Mouse (Mus musculus) gastrocnemius, adult 2 months (tissue): ENCODE results near the gene Egfr. TPM values are rescaled to one million over a fixed set of nuclear protein-coding genes. Genes with fewer than 3 reads are reported as not detected.

ENCODE experiments used
- DNase-seq: peaks from one replicate; pipeline ENCODE4 v3.0.0; 2022
- H3K27ac ChIP-seq: fragments of 200-600 bp; 2 replicates; pipeline ENCODE4 v1.8.1; 2022; ENCODE audit warnings: mild to moderate bottlenecking
- H3K4me3 ChIP-seq: fragments of 200-600 bp; 2 replicates; pipeline ENCODE4 v1.8.1; 2022; ENCODE audit warnings: mild to moderate bottlenecking, moderate library complexity
- CTCF ChIP-seq: fragments of 200-600 bp; IDR thresholded peaks from 2 replicates; pipeline ENCODE4 v1.8.1; 2022; ENCODE audit warnings: antibody characterized with exemption, mild to moderate bottlenecking, moderate library complexity
- intact Hi-C: fragments of 180-260 bp; cut with DNase I; formaldehyde crosslinking; loops from one replicate; pipeline ENCODE4 v1.15.1; 2025
- total RNA-seq, 2 experiments: library from RNA; stranded (reverse); gene quantifications; 2 replicates each; pipeline ENCODE4 v1.2.3; 2021

The Egfr gene
- total RNA-seq, 2 experiments from 2014 or later: 12.2 to 14.7 TPM

- DNase-seq: peak; percentile 69
- intact Hi-C loops: no loop called here
- Histone ChIP-seq H3K4me3 (peak overlapping the region; percentile 68), H3K27ac (peak overlapping the region; percentile 84)
- TF ChIP-seq CTCF: no peak
Observed at GRCm38 (mm10) chr11:16935577-16936236, 183.7 kb downstream of the Egfr start.

- no peak overlapping the region for H3K4me3 ChIP-seq
- intact Hi-C loops: loop anchor here (10.0 kb wide), 1 partner anchor 66 kb away; no protein-coding TSS in a partner anchor
- DNase-seq: no peak
- no peak for TF ChIP-seq CTCF
- no peak overlapping the region for H3K27ac ChIP-seq
Observed at GRCm38 (mm10) chr11:16941103-16941793, 189.2 kb downstream of the Egfr start.

GRCm38 (mm10) chr11:16941973-16942452 is 190.0 kb downstream of the Egfr start:
- H3K27ac ChIP-seq: no peak overlapping the region
- no peak for DNase-seq
- no peak for TF ChIP-seq CTCF
- intact Hi-C loops: loop anchor here (10.0 kb wide), 1 partner anchor 67 kb away; no protein-coding TSS in a partner anchor
- H3K4me3 ChIP-seq: no peak overlapping the region

DNA sequence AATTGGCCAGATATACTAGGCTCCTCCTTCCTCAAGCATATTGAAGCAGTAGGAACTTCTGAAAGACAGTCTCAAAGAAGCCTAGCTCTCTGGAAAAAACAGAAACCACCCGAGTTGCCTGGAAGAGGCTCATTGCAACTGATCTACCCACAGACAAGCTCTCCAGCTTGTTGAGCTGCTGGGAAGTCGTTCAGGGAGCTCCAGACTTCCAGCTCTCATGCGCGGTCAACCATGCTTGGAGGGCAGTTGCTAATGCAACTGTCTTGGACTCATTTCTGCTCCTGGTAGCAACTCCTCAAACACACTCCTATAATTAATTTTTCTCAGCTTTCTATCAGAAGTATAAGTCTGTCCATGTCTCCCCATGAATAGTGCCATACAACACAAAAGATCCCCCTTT is 191.0 kb downstream of the Egfr start:
- no peak overlapping the region for H3K27ac ChIP-seq
- no peak for DNase-seq
- no peak for TF ChIP-seq CTCF
- intact Hi-C loops: loop anchor here (10.0 kb wide), 1 partner anchor 68 kb away; no protein-coding TSS in a partner anchor
- H3K4me3 ChIP-seq: no peak overlapping the region

DNA sequence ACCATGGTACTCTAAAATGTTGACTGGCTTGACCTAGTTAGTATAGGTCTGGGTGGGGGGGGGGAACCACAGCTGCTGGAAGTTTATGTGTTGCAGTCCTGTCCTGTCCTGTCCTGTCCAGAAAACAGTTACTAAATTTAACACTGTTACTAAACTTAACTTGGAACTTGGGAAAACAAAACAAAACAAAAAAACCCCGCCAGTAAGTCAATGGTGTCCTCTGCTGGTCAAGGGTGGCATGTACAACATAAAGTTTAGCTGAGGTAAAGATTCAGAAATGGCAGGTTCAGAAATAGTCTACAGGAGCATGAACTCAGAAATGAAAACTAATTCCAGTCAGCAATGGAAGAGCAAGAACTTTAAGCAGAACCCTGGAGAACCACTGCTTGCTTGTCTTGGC is 196.8 kb downstream of the Egfr start:
- intact Hi-C loops: loop anchor here (1.0 to 10.0 kb wide), 2 partner anchors 74 to 423 kb away; no protein-coding TSS in a partner anchor
- DNase-seq: peak; percentile 49
- Histone ChIP-seq H3K27ac (peak overlapping the region; percentile 83), H3K4me3 (no peak overlapping the region)
- TF ChIP-seq CTCF: peak; percentile 92

DNA sequence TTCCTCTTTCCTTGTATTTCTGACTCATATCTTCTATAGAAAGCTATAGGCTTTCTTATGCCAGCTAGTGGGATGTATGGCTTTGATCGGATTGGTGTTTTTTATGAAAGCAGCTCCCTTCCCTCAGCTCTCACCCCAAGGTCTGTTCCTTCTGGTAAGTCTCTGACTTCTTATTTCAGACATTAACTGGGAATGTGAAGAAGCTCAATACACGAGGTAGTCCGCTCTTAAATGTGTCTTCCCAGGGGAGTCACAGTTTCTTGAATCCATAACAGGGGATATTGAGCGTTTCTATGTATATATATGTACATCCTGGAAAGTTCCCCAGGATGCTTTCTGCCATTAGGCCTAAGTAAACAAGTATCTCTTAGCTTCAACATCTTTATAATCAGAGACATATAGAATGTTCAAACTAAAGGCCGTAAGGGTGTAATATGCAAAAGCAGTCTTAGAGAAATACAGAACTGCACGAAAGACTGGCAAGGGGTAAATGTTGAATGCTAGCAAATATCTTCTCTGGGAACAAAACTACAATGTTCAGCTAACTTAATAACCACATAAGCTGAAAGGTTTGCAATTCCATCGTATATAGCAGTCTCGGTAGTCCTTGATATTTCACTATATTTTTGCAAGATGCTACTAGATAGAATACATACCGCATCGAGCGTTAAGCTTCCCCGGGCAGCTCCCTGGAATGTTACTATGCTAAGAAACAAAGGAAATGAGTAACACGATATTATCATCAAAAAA is 198.4 kb downstream of the Egfr start:
- Histone ChIP-seq H3K27ac (peak overlapping the region; percentile 83), H3K4me3 (peak overlapping the region; percentile 79)
- no peak for TF ChIP-seq CTCF
- DNase-seq: no peak
- intact Hi-C loops: loop anchor here (5.0 kb wide), 2 partner anchors 207 to 443 kb away; partner anchors contain the start of genes Ppp3r1 and Sec61g

GRCm38 (mm10) chr11:16950976-16951760 is 199.2 kb downstream of the Egfr start, which contains the start of gene Fbxo48:
TSS of gene Fbxo48 (plus strand) at chr11:16951375.
- peak within 1 kb of the TSS; percentile 83 for H3K27ac ChIP-seq
- H3K4me3 ChIP-seq: peak within 1 kb of the TSS; percentile 79
- DNase-seq: peak; percentile 96
- intact Hi-C loops: loop anchor here (5.0 kb wide), 2 partner anchors 206 to 444 kb away; partner anchors contain the start of genes Ppp3r1 and Sec61g
- TF ChIP-seq CTCF: no peak

GRCm38 (mm10) chr11:16951761-16952010 is 199.7 kb downstream of the Egfr start:
- Histone ChIP-seq H3K27ac (no peak overlapping the region), H3K4me3 (peak overlapping the region; percentile 79)
- DNase-seq: no peak
- intact Hi-C loops: loop anchor here (5.0 kb wide), 2 partner anchors 206 to 444 kb away; partner anchors contain the start of genes Ppp3r1 and Sec61g
- TF ChIP-seq CTCF: no peak

DNA sequence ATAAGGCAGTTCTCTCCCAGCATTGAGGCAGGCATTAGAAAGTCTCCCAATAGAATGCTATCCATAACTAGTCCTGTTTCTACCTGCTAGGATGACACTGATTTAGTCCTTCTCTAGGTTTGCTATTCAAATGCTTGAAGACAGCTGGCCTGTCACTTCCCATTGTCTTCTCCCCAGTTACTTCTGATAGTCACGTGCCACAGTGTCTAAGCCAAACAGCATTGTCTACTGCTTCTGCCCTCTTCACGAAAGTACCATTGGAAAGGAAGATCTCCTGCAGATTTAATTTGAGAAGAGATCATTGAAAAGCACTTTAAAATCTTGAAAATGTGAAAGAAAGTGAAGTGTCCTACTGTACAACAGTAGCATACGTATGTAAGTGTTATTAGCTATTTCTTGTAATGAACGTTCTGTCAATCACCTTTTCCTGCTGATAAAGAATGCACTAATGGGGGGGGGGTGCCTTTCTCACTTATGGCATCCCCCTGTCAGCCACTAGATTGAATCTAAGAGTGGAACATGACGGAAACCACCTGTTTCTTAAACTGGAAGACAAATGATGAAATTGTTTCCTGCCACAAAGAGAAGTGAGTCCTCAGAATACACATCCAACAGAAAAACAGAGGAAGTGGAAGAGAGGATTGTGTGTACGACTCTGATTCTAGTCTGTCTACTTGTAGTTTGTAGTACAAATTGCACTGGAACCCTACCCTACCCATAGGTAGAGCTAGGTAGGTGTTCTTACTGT is 204.3 kb downstream of the Egfr start:
- H3K27ac ChIP-seq: no peak overlapping the region
- no peak for DNase-seq
- intact Hi-C loops: no loop called here
- H3K4me3 ChIP-seq: no peak overlapping the region
- no peak for TF ChIP-seq CTCF

GRCm38 (mm10) chr11:16957030-16957429 is 205.0 kb downstream of the Egfr start:
- intact Hi-C loops: no loop called here
- TF ChIP-seq CTCF: no peak
- DNase-seq: no peak
- H3K27ac ChIP-seq: no peak overlapping the region
- no peak overlapping the region for H3K4me3 ChIP-seq

DNA sequence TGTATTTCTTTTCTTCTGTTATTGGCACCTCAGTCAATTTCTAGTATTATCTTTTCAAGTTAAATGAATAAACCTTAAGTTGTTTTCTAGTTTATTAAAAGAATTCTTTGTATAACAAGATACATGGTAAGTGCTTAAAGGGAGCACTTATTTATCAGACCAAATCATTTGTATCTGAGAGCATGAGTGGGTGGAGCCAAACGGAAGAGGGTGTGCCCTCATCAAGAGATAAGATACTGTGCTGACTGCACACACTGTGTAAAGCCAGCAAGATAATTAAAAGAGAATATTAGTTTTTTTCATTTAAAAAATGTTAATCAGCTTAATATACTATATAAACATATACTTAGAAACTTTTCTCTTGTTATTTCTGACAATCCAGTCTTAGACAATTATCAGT is 206.5 kb downstream of the Egfr start:
- no peak for DNase-seq
- TF ChIP-seq CTCF: no peak
- Histone ChIP-seq H3K27ac (no peak overlapping the region), H3K4me3 (no peak overlapping the region)
- intact Hi-C loops: no loop called here

Other genes starting within 250 kb of the Egfr start
- 1 to 10 TPM; 2.3 to 3.5 TPM for gene Sec61g, start 243.7 kb upstream of the Egfr start, total RNA-seq
- under 1 TPM in 1 of 2 experiments, not detected in 1; 0.31 TPM for gene Fbxo48, start 199.2 kb downstream of the Egfr start, total RNA-seq